Mouse (Mus musculus): ENCODE data around the gene Gm12216. TPM values are rescaled to one million over a fixed set of nuclear protein-coding genes. Genes with fewer than 3 reads are reported as not detected.

The Gm12216 gene
- polyA plus RNA-seq, 1 experiment from 2014 or later, result 1.5 TPM

- no peak overlapping the region for H3K9ac ChIP-seq (replicated peaks)
- no peaks in the 10 kb centered on the region for H3K36me3 ChIP-seq (replicated peaks; ENCODE audit: insufficient read depth, low read length)
- H3K27me3 ChIP-seq (ENCODE audit: insufficient read depth, low read length), result no peaks in the 10 kb centered on the region
- 60% methylated on average over 5 of the region's 5 CpGs for WGBS (ENCODE audit: insufficient replicate concordance)
- no peak overlapping the region for H3K4me2 ChIP-seq (ENCODE audit: low read depth, low read length)
- TF ChIP-seq EP300 (IDR thresholded peaks at IDR 0.05; ENCODE audit: low read depth) (no peak), CTCF (IDR thresholded peaks at IDR 0.05; ENCODE audit: low read depth) (no peak)
- H3K27ac ChIP-seq (ENCODE audit: low read depth), result no peak overlapping the region
- H3K9me3 ChIP-seq (ENCODE audit: low read length), result no peaks in the 10 kb centered on the region
- ATAC-seq, result no peak
- H3K4me1 ChIP-seq (ENCODE audit: insufficient read depth), result peaks cover 2% of the 10 kb centered on the region; the same call in 1 of the 2 replicates
- H3K4me3 ChIP-seq (ENCODE audit: low read depth, low read length), result no peak overlapping the region
- DNase-seq, result no peak
These were observed 109.2 kb downstream of the Gm12216 start for GRCm38 (mm10) chr11:53749716-53750352.

GRCm38 (mm10) chr11:53749306-53749705 lies 109.8 kb downstream of the Gm12216 start:
- WGBS (ENCODE audit: insufficient replicate concordance), result 76% methylated on average over 4 of the region's 4 CpGs
- H3K36me3 ChIP-seq (replicated peaks; ENCODE audit: insufficient read depth, low read length), result no peaks in the 10 kb centered on the region
- H3K9ac ChIP-seq (replicated peaks), result no peak overlapping the region
- no peak overlapping the region for H3K27ac ChIP-seq (ENCODE audit: low read depth)
- no peaks in the 10 kb centered on the region for H3K9me3 ChIP-seq (ENCODE audit: low read length)
- ATAC-seq (no peak), DNase-seq (no peak)
- TF ChIP-seq CTCF (IDR thresholded peaks at IDR 0.05; ENCODE audit: low read depth) (no peak), EP300 (IDR thresholded peaks at IDR 0.05; ENCODE audit: low read depth) (no peak)
- H3K4me2 ChIP-seq (ENCODE audit: low read depth, low read length), result no peak overlapping the region
- no peak overlapping the region for H3K4me3 ChIP-seq (ENCODE audit: low read depth, low read length)
- no peaks in the 10 kb centered on the region for H3K27me3 ChIP-seq (ENCODE audit: insufficient read depth, low read length)
- H3K4me1 ChIP-seq (ENCODE audit: insufficient read depth), result peaks cover 2% of the 10 kb centered on the region; the same call in 1 of the 2 replicates

GRCm38 (mm10) chr11:53748614-53749013 lies 110.4 kb downstream of the Gm12216 start:
- H3K9me3 ChIP-seq (ENCODE audit: low read length), result no peaks in the 10 kb centered on the region
- TF ChIP-seq EP300 (IDR thresholded peaks at IDR 0.05; ENCODE audit: low read depth), result no peak
- TF ChIP-seq CTCF (IDR thresholded peaks at IDR 0.05; ENCODE audit: low read depth), result no peak
- H3K4me2 ChIP-seq (ENCODE audit: low read depth, low read length), result no peak overlapping the region
- no peak overlapping the region for H3K9ac ChIP-seq (replicated peaks)
- ATAC-seq (no peak), DNase-seq (no peak)
- no peaks in the 10 kb centered on the region for H3K36me3 ChIP-seq (replicated peaks; ENCODE audit: insufficient read depth, low read length)
- H3K27ac ChIP-seq (ENCODE audit: low read depth), result no peak overlapping the region
- H3K4me1 ChIP-seq (ENCODE audit: insufficient read depth), result peaks cover 2% of the 10 kb centered on the region; the same call in 1 of the 2 replicates
- WGBS (ENCODE audit: insufficient replicate concordance), result 37% methylated on average over 6 of the region's 6 CpGs
- no peaks in the 10 kb centered on the region for H3K27me3 ChIP-seq (ENCODE audit: insufficient read depth, low read length)
- no peak overlapping the region for H3K4me3 ChIP-seq (ENCODE audit: low read depth, low read length)

- H3K9ac ChIP-seq (replicated peaks), result no peak overlapping the region
- no peak for ATAC-seq
- no peaks in the 10 kb centered on the region for H3K9me3 ChIP-seq (ENCODE audit: low read length)
- no peak overlapping the region for H3K4me3 ChIP-seq (ENCODE audit: low read depth, low read length)
- H3K4me1 ChIP-seq (ENCODE audit: insufficient read depth), result peaks cover 2% of the 10 kb centered on the region; the same call in 1 of the 2 replicates
- no peak overlapping the region for H3K4me2 ChIP-seq (ENCODE audit: low read depth, low read length)
- TF ChIP-seq CTCF (IDR thresholded peaks at IDR 0.05; ENCODE audit: low read depth) (no peak), EP300 (IDR thresholded peaks at IDR 0.05; ENCODE audit: low read depth) (no peak)
- H3K27me3 ChIP-seq (ENCODE audit: insufficient read depth, low read length), result no peaks in the 10 kb centered on the region
- H3K27ac ChIP-seq (ENCODE audit: low read depth), result no peak overlapping the region
- H3K36me3 ChIP-seq (replicated peaks; ENCODE audit: insufficient read depth, low read length), result no peaks in the 10 kb centered on the region
- DNase-seq, result no peak
- 37% methylated on average over 9 of the region's 9 CpGs for WGBS (ENCODE audit: insufficient replicate concordance)
These were observed 111.1 kb downstream of the Gm12216 start for GRCm38 (mm10) chr11:53747985-53748384.

GRCm38 (mm10) chr11:53745260-53745659 lies 113.8 kb downstream of the Gm12216 start:
- TF ChIP-seq CTCF (IDR thresholded peaks at IDR 0.05; ENCODE audit: low read depth) (peak; percentile 30), EP300 (IDR thresholded peaks at IDR 0.05; ENCODE audit: low read depth) (no peak)
- no peaks in the 10 kb centered on the region for H3K27me3 ChIP-seq (ENCODE audit: insufficient read depth, low read length)
- DNase-seq (no peak), ATAC-seq (no peak)
- no peak overlapping the region for H3K27ac ChIP-seq (ENCODE audit: low read depth)
- H3K9ac ChIP-seq (replicated peaks), result no peak overlapping the region
- no peaks in the 10 kb centered on the region for H3K9me3 ChIP-seq (ENCODE audit: low read length)
- no peaks in the 10 kb centered on the region for H3K36me3 ChIP-seq (replicated peaks; ENCODE audit: insufficient read depth, low read length)
- 79% methylated on average over 2 of the region's 2 CpGs for WGBS (ENCODE audit: insufficient replicate concordance)
- peaks cover 2% of the 10 kb centered on the region; the same call in 1 of the 2 replicates for H3K4me1 ChIP-seq (ENCODE audit: insufficient read depth)
- no peak overlapping the region for H3K4me2 ChIP-seq (ENCODE audit: low read depth, low read length)
- no peak overlapping the region for H3K4me3 ChIP-seq (ENCODE audit: low read depth, low read length)

- no peaks in the 10 kb centered on the region for H3K36me3 ChIP-seq (replicated peaks; ENCODE audit: insufficient read depth, low read length)
- DNase-seq, result no peak
- H3K4me3 ChIP-seq (ENCODE audit: low read depth, low read length), result no peak overlapping the region
- H3K27me3 ChIP-seq (ENCODE audit: insufficient read depth, low read length), result no peaks in the 10 kb centered on the region
- 49% methylated on average over 5 of the region's 5 CpGs for WGBS (ENCODE audit: insufficient replicate concordance)
- no peak overlapping the region for H3K27ac ChIP-seq (ENCODE audit: low read depth)
- no peak for TF ChIP-seq EP300 (IDR thresholded peaks at IDR 0.05; ENCODE audit: low read depth)
- TF ChIP-seq CTCF (IDR thresholded peaks at IDR 0.05; ENCODE audit: low read depth), result peak; percentile 38
- no peaks in the 10 kb centered on the region for H3K9me3 ChIP-seq (ENCODE audit: low read length)
- no peak for ATAC-seq
- no peaks in the 10 kb centered on the region for H3K4me1 ChIP-seq (ENCODE audit: insufficient read depth)
- no peak overlapping the region for H3K9ac ChIP-seq (replicated peaks)
- H3K4me2 ChIP-seq (ENCODE audit: low read depth, low read length), result no peak overlapping the region
These were observed 116.7 kb downstream of the Gm12216 start for GRCm38 (mm10) chr11:53742353-53742752.
